Mouse (Mus musculus): ENCODE data around the gene Etnk2.

DNA sequence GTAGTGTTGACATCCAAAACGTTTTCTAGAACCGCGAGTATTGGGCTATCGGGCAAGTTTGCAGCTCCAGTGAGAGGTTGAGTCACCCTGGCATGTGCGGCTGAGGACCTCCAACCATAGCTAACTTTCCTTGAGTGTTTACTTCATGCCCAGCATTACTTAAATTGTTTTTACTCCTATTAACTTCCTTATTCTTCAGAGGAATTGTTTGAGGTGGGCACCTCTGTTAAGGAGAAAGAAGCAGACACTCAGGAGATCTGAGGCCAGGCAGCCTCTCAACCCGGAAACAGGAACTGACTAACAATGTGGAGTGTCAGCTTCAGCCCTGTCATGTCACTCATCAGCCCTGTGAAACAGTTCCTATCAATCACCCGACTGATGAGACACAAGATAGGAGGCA is 43.2 kb downstream of the Etnk2 start:
- TF ChIP-seq CTCF (IDR thresholded peaks at IDR 0.05; ENCODE audit: low read depth, low read length) (no peak), EP300 (IDR thresholded peaks at IDR 0.05; ENCODE audit: insufficient read depth, low read depth, low read length) (no peak), POLR2A (IDR thresholded peaks at IDR 0.05; ENCODE audit: insufficient read depth, low read length) (no peak)
